Mouse (Mus musculus) cerebellum, adult 11-12 months (tissue): ENCODE results near the gene 1700001J03Rik.
"Not testable (repeated sequence)": the region's sequence is repeated elsewhere in the genome, so short reads cannot be mapped to it uniquely, and the experiment has no call there.

ENCODE experiments used
- DNase-seq: peaks from one replicate; pipeline ENCODE4 v3.0.0; 2022

Gene 1700001J03Rik

GRCm38 (mm10) chr5:146187441-146187840, 2.3 kb upstream of the 1700001J03Rik start:
- peak; percentile 80 for DNase-seq

- DNase-seq: peak; percentile 44
These were observed 12.4 kb downstream of the 1700001J03Rik start for GRCm38 (mm10) chr5:146172744-146173143.

GRCm38 (mm10) chr5:146170621-146171020, 14.5 kb downstream of the 1700001J03Rik start, which contains the start of gene Gm6309:
Gm6309 (minus strand) TSS chr5:146170721.
- DNase-seq: not testable (repeated sequence)

DNA sequence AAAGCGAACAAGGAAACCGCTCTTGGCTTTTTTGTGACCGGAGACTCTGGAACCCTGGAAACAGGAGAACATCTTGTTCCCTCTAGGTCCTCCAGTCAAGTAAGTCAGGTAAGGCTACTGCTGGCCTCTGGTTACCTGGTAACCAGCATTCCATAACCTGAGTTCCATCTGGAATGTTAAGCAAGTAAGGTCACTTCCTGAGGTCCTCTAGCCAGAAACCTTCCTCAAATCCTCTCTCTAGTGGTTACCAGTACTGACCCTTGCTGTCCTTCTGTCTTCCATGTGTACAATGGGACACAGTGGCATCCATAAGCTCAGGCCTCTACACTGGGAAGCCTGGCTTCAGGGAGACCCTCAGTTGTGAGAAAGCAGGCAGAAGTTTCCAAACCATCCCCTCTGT, 24.7 kb downstream of the 1700001J03Rik start, which contains the start of gene Gm5565:
TSS of gene Gm5565 (minus strand) at position 101 of the 400 bp plus-strand sequence.
- not testable (repeated sequence) for DNase-seq

GRCm38 (mm10) chr5:146158326-146158725, 26.8 kb downstream of the 1700001J03Rik start:
- not testable (repeated sequence) for DNase-seq

- DNase-seq: no peak
These were observed 34.6 kb downstream of the 1700001J03Rik start for GRCm38 (mm10) chr5:146150454-146150853.

DNA sequence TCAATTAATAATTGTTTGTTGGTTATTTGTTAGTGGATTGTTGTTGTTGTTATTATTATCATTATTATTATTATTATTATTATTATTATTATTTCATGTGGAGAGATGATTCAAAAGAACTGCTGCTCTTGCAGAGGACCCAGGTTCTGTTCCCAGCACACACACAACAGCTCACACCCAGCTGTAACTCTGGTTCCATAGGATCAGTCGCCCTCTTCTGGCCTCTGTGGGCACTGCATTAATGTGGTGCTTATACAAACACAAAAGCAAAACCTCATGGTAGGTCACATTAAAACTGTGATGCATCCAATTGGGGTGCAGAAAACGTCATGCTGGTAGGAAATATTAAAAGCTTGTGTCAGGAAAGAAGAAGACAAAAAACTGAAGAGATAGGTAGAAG, 37.2 kb downstream of the 1700001J03Rik start:
- no peak for DNase-seq
